Mouse (Mus musculus) spleen, postnatal 4 days (tissue): ENCODE results near the gene Catip.
A peak's percentile ranks its signal among the peaks of the same experiment; 100 is the strongest.
"Not testable (repeated sequence)": the region's sequence is repeated elsewhere in the genome, so short reads cannot be mapped to it uniquely, and the experiment has no call there.

ENCODE experiments used
- DNase-seq, 2 experiments: peaks; one replicate each; pipeline ENCODE4 v3.0.0; 2022; ENCODE audit warnings: low spot score in 2 of 2

Gene Catip

GRCm38 (mm10) chr1:74361812-74362211 lies at the start of gene Catip:
Gene Catip, plus strand, starts transcription at chr1:74362108.
- peak in 1 of 2 experiments; percentile 40 for DNase-seq

GRCm38 (mm10) chr1:74313049-74313692 lies 48.7 kb upstream of the Catip start:
- peak in 1 of 2 experiments; percentile 58 for DNase-seq

- DNase-seq, result no peak
Measured at GRCm38 (mm10) chr1:74314796-74315195, 47.1 kb upstream of the Catip start.

- DNase-seq, result no peak
Measured at GRCm38 (mm10) chr1:74316114-74316827, 45.6 kb upstream of the Catip start.

GRCm38 (mm10) chr1:74318711-74319110 lies 43.2 kb upstream of the Catip start:
- no peak for DNase-seq

- no peak for DNase-seq
Measured at GRCm38 (mm10) chr1:74321396-74321795, 40.5 kb upstream of the Catip start.

- not testable (repeated sequence) for DNase-seq
Measured at GRCm38 (mm10) chr1:74326916-74327315, 35.0 kb upstream of the Catip start.

- DNase-seq, result no peak
Measured at GRCm38 (mm10) chr1:74329899-74330431, 31.9 kb upstream of the Catip start.

GRCm38 (mm10) chr1:74331046-74331681 lies 30.7 kb upstream of the Catip start:
- no peak for DNase-seq

GRCm38 (mm10) chr1:74332241-74332763 lies 29.6 kb upstream of the Catip start:
- DNase-seq, result peak; percentile 93 to 95

GRCm38 (mm10) chr1:74332930-74333329 lies 29.0 kb upstream of the Catip start:
- DNase-seq, result no peak

GRCm38 (mm10) chr1:74334607-74335006 lies 27.3 kb upstream of the Catip start:
- no peak for DNase-seq

- no peak for DNase-seq
Measured at GRCm38 (mm10) chr1:74335033-74335432, 26.9 kb upstream of the Catip start.

- no peak for DNase-seq
Measured at GRCm38 (mm10) chr1:74335436-74336170, 26.3 kb upstream of the Catip start.

- DNase-seq, result no peak
Measured at GRCm38 (mm10) chr1:74337241-74337771, 24.6 kb upstream of the Catip start.

GRCm38 (mm10) chr1:74338013-74338412 lies 23.9 kb upstream of the Catip start:
- no peak for DNase-seq

GRCm38 (mm10) chr1:74338626-74339025 lies 23.3 kb upstream of the Catip start:
- DNase-seq, result no peak

GRCm38 (mm10) chr1:74339917-74340316 lies 22.0 kb upstream of the Catip start:
- DNase-seq, result no peak

- DNase-seq, result no peak
Measured at GRCm38 (mm10) chr1:74340361-74340764, 21.5 kb upstream of the Catip start.

- DNase-seq, result not testable (repeated sequence)
Measured at GRCm38 (mm10) chr1:74340992-74341391, 20.9 kb upstream of the Catip start.

- no peak for DNase-seq
Measured at GRCm38 (mm10) chr1:74341898-74342297, 20.0 kb upstream of the Catip start.
